In genomic region chr10:20381352-20381751, GRCm38 (mm10) we compare ENCODE assay signal across 26 mouse cellular contexts. TPM values are rescaled to one million over a fixed set of nuclear protein-coding genes. Genes with fewer than 3 reads are reported as not detected.
A peak's percentile ranks its signal among the peaks of the same experiment; 100 is the strongest.
DNase-seq lines count a peak whose midpoint lies in the region; ATAC-seq and TF ChIP-seq lines count a peak whose summit lies in the region.
"Had no signal": no experiment of that assay in that cellular context is flagged by ENCODE, and none has a peak within 500 bp of the region (broad histone marks: within the 10 kb centered on the region; RNA-seq: fewer than 3 reads in every experiment).

No protein-coding gene starts in this region.

- H3K36me3 ChIP-seq in stomach, postnatal 0 days (ENCODE audit: control insufficient read depth, insufficient read depth, low read length): no peaks in the 10 kb centered on the region
- no peaks in the 10 kb centered on the region for H3K36me3 ChIP-seq in embryonic facial prominence, embryonic 10.5 days (replicated peaks)
- H3K36me3 ChIP-seq: embryonic facial prominence, embryonic 12.5 days; embryonic facial prominence, embryonic 15.5 days; heart, embryonic 10.5 days; heart, embryonic 13.5 days had no signal

- TF ChIP-seq EP300 in stomach, postnatal 0 days (optimal IDR thresholded peaks at IDR 0.05): no peak

- H3K27me3 ChIP-seq in stomach, postnatal 0 days (ENCODE audit: control insufficient read depth, insufficient read depth, low read length): no peaks in the 10 kb centered on the region
- no peaks in the 10 kb centered on the region for H3K27me3 ChIP-seq in embryonic facial prominence, embryonic 10.5 days (replicated peaks; ENCODE audit: low read depth, poor library complexity, severe bottlenecking)
- H3K27me3 ChIP-seq: embryonic facial prominence, embryonic 12.5 days; embryonic facial prominence, embryonic 15.5 days; heart, embryonic 13.5 days had no signal

- peak overlapping the region; percentile 76 for H3K27ac ChIP-seq in layer of hippocampus, adult 2 months
- no peak overlapping the region for H3K27ac ChIP-seq in stomach, postnatal 0 days (replicated peaks)
- no peak overlapping the region for H3K27ac ChIP-seq in embryonic facial prominence, embryonic 10.5 days (replicated peaks)
- H3K27ac ChIP-seq: embryonic facial prominence, embryonic 12.5 days; embryonic facial prominence, embryonic 15.5 days; heart, embryonic 10.5 days; heart, embryonic 13.5 days; hindbrain, embryonic 14.5 days; hindbrain, postnatal 0 days had no signal

- no peak overlapping the region for H3K4me2 ChIP-seq in stomach, postnatal 0 days (replicated peaks; ENCODE audit: low read depth)
- H3K4me2 ChIP-seq: embryonic facial prominence, embryonic 12.5 days; embryonic facial prominence, embryonic 15.5 days; heart, embryonic 13.5 days; hindbrain, embryonic 14.5 days had no signal

- H3K4me1 ChIP-seq in stomach, postnatal 0 days (replicated peaks; ENCODE audit: control insufficient read depth, insufficient read depth): 0 out of 2 replicates have a peak, but pooled peaks cover 3% of the 10 kb centered on the region
- H3K4me1 ChIP-seq in embryonic facial prominence, embryonic 10.5 days: peaks cover 9% of the 10 kb centered on the region
- H3K4me1 ChIP-seq: embryonic facial prominence, embryonic 12.5 days; embryonic facial prominence, embryonic 15.5 days had no signal

- H3K4me3 ChIP-seq in layer of hippocampus, adult 2 months: no peak overlapping the region
- no peak overlapping the region for H3K4me3 ChIP-seq in stomach, postnatal 0 days (ENCODE audit: low read depth, low read length)
- H3K4me3 ChIP-seq in embryonic facial prominence, embryonic 10.5 days: no peak overlapping the region
- H3K4me3 ChIP-seq: embryonic facial prominence, embryonic 12.5 days; embryonic facial prominence, embryonic 15.5 days; heart, embryonic 10.5 days; heart, embryonic 13.5 days had no signal

- H3K9me3 ChIP-seq in stomach, postnatal 0 days (ENCODE audit: control insufficient read depth, low read length): no peaks in the 10 kb centered on the region
- no peaks in the 10 kb centered on the region for H3K9me3 ChIP-seq in embryonic facial prominence, embryonic 10.5 days
- H3K9me3 ChIP-seq: embryonic facial prominence, embryonic 12.5 days; embryonic facial prominence, embryonic 15.5 days; heart, embryonic 10.5 days; heart, embryonic 13.5 days had no signal

- 69% methylated on average over 3 of the region's 3 CpGs for whole genome bisulfite sequencing in stomach, postnatal 0 days
- WGBS in embryonic facial prominence, embryonic 10.5 days: 81% methylated on average over 3 of the region's 3 CpGs

- DNase-seq in layer of hippocampus, adult 2 months (ENCODE audit: low spot score in 2 of 2): no peak
- no peak for DNase-seq in layer of hippocampus, postnatal 14 days (ENCODE audit: low spot score in 2 of 2)
- no peak for DNase-seq in stomach, postnatal 0 days (ENCODE audit: low spot score)
- no peak for DNase-seq in embryonic facial prominence, embryonic 10.5 days (ENCODE audit: low spot score)
- DNase-seq in adipocyte (ENCODE audit: low spot score): no peak
- DNase-seq: adrenal gland, adult 8-10 months; adrenal gland, postnatal 25 days; cerebellum, adult 11-12 months; cerebellum, adult 8-10 months; gastrocnemius, postnatal 10 days; gastrocnemius, postnatal 36 days; heart, adult 18-20 months; heart, postnatal 14 days; heart, postnatal 4 days; kidney, adult 18-20 months had no signal

- no peak for TF ChIP-seq CTCF in layer of hippocampus, adult 2 months (conservative IDR thresholded peaks at IDR 0.05)
- TF ChIP-seq CTCF in stomach, postnatal 0 days (IDR thresholded peaks at IDR 0.05; ENCODE audit: low read depth): peak; percentile 10; the same call in 1 of the 2 replicates

- H3K9ac ChIP-seq in stomach, postnatal 0 days (ENCODE audit: low read length): no peak overlapping the region
- H3K9ac ChIP-seq: embryonic facial prominence, embryonic 12.5 days; embryonic facial prominence, embryonic 15.5 days; heart, embryonic 13.5 days; hindbrain, embryonic 14.5 days had no signal

- ATAC-seq in granulocyte monocyte progenitor cell, adult 5-6 weeks (replicated peaks; ENCODE audit: poor library complexity, severe bottlenecking): peak; percentile 69
- ATAC-seq in stomach, postnatal 0 days (ENCODE audit: low FRiP score, low TSS enrichment): no peak
- ATAC-seq: CD4-positive, CD25-positive, alpha-beta regulatory T cell, adult 4 months; inflammation-experienced regulatory T-cells, adult 6 months; intestine, embryonic 16.5 days had no signal

RNA-seq across cellular contexts. Expression of gene Mtfr2, which starts 33.8 kb away (rescaled TPM):
- under 1 TPM; 0.49 to 0.67 TPM for total RNA-seq in layer of hippocampus, adult 2 months (2021)
- under 1 TPM; 0.69 to 0.74 TPM for total RNA-seq in layer of hippocampus, postnatal 14 days (2021)
- total RNA-seq in granulocyte monocyte progenitor cell, adult 5-6 weeks (2014; fragmentation: Nextera tagmentation): 38.8 and 56.1 TPM in 2 replicates
- total RNA-seq in granulocyte monocyte progenitor cell, adult 5-6 weeks (2017): 25.8 and 26.9 TPM in 2 replicates
- 0.63 and 0.71 TPM in 2 replicates for polyA plus RNA-seq in stomach, postnatal 0 days (2015; fragmentation: Nextera tagmentation; extraction: Ambion mirVana)
- polyA plus RNA-seq in embryonic facial prominence, embryonic 10.5 days (2016; fragmentation: Nextera tagmentation; extraction: Ambion mirVana): 3.2 and 3.4 TPM in 2 replicates
- total RNA-seq: gastrocnemius, adult 18-20 months; hindbrain, postnatal 0 days had no signal

Comparison
In these comparisons a context has a peak if more than half of its experiments do, and no peak if none do; other contexts are left out.
1. RNA of gene Mtfr2, which starts 33.8 kb away (total RNA-seq): 25.8 to 56.1 TPM in granulocyte monocyte progenitor cell, adult 5-6 weeks; 0.69 to 0.74 TPM in layer of hippocampus, postnatal 14 days and 0.49 to 0.67 TPM in layer of hippocampus, adult 2 months; every median in the first group is over 10 times any median in the second.